20 mouse cellular contexts compared by ENCODE assay signal in genomic region chr10:125749031-125749585, GRCm38 (mm10).
DNase-seq lines count a peak whose midpoint lies in the region; ATAC-seq lines count a peak whose summit lies in the region.
"Had no signal": no experiment of that assay in that cellular context is flagged by ENCODE, and none has a peak within 500 bp of the region (broad histone marks: within the 10 kb centered on the region; RNA-seq: fewer than 3 reads in every experiment).

No protein-coding gene starts in this region.

- no peak for ATAC-seq in kidney, embryonic 14.5 days (ENCODE audit: low FRiP score, low TSS enrichment)
- ATAC-seq in megakaryocyte progenitor cell, adult 5-6 weeks (replicated peaks; ENCODE audit: poor library complexity), result peak; percentile 85
- no peak for ATAC-seq in inflammation-experienced regulatory T-cells, adult 6 months
- ATAC-seq: forebrain, embryonic 14.5 days; intestine, postnatal 0 days had no signal

- H3K4me3 ChIP-seq in embryonic facial prominence, embryonic 10.5 days, result no peak overlapping the region
- H3K4me3 ChIP-seq in kidney, embryonic 14.5 days (ENCODE audit: low read length), result no peak overlapping the region
- H3K4me3 ChIP-seq: embryonic facial prominence, embryonic 13.5 days; heart, embryonic 12.5 days; limb, embryonic 13.5 days; neural tube, embryonic 12.5 days had no signal

- no peaks in the 10 kb centered on the region for H3K9me3 ChIP-seq in embryonic facial prominence, embryonic 10.5 days
- H3K9me3 ChIP-seq in kidney, embryonic 14.5 days (ENCODE audit: control insufficient read depth, low read length), result no peaks in the 10 kb centered on the region
- H3K9me3 ChIP-seq: embryonic facial prominence, embryonic 13.5 days; heart, embryonic 12.5 days; limb, embryonic 13.5 days; neural tube, embryonic 12.5 days had no signal

- peak; percentile 9 for DNase-seq in layer of hippocampus, adult 9-11 months
- DNase-seq in layer of hippocampus, postnatal 14 days (ENCODE audit: low spot score in 2 of 2), result no peak
- DNase-seq in embryonic facial prominence, embryonic 10.5 days (ENCODE audit: low spot score), result peak; percentile 5
- DNase-seq in lung, postnatal 4 days, result no peak
- no peak for DNase-seq in testis, postnatal 14 days (ENCODE audit: low spot score)
- DNase-seq: adrenal gland, postnatal 36 days; cerebellum, adult 9-10 months; heart, postnatal 14 days; lung, postnatal 10 days; thymus, postnatal 4 days had no signal

- H3K9ac ChIP-seq in kidney, embryonic 14.5 days (ENCODE audit: low read depth, low read length), result no peak overlapping the region
- H3K9ac ChIP-seq: embryonic facial prominence, embryonic 13.5 days; heart, embryonic 12.5 days; hindbrain, embryonic 14.5 days; limb, embryonic 13.5 days; neural tube, embryonic 12.5 days had no signal

- no peak overlapping the region for H3K4me2 ChIP-seq in kidney, embryonic 14.5 days (replicated peaks; ENCODE audit: low read depth, low read length)
- H3K4me2 ChIP-seq: embryonic facial prominence, embryonic 13.5 days; heart, embryonic 12.5 days; hindbrain, embryonic 14.5 days; limb, embryonic 13.5 days; neural tube, embryonic 12.5 days had no signal

- no peaks in the 10 kb centered on the region for H3K27me3 ChIP-seq in embryonic facial prominence, embryonic 10.5 days (replicated peaks; ENCODE audit: low read depth, poor library complexity, severe bottlenecking)
- H3K27me3 ChIP-seq in kidney, embryonic 14.5 days (ENCODE audit: control insufficient read depth, insufficient read depth, low read length), result no peaks in the 10 kb centered on the region
- H3K27me3 ChIP-seq: embryonic facial prominence, embryonic 13.5 days; heart, embryonic 12.5 days; limb, embryonic 13.5 days; neural tube, embryonic 12.5 days had no signal

- H3K36me3 ChIP-seq in embryonic facial prominence, embryonic 10.5 days (replicated peaks), result no peaks in the 10 kb centered on the region
- H3K36me3 ChIP-seq in kidney, embryonic 14.5 days (ENCODE audit: control insufficient read depth, insufficient read depth, low read length), result no peaks in the 10 kb centered on the region
- H3K36me3 ChIP-seq: embryonic facial prominence, embryonic 13.5 days; heart, embryonic 12.5 days; limb, embryonic 13.5 days; neural tube, embryonic 12.5 days had no signal

- H3K4me1 ChIP-seq in embryonic facial prominence, embryonic 10.5 days, result peaks cover 19% of the 10 kb centered on the region
- H3K4me1 ChIP-seq in kidney, embryonic 14.5 days (ENCODE audit: control insufficient read depth, insufficient read depth, low read length), result no peaks in the 10 kb centered on the region
- H3K4me1 ChIP-seq: heart, embryonic 12.5 days; neural tube, embryonic 12.5 days had no signal

- WGBS in embryonic facial prominence, embryonic 10.5 days, result 76% methylated on average over 6 of the region's 6 CpGs
- 64% methylated on average over 6 of the region's 6 CpGs for WGBS in kidney, embryonic 14.5 days

- H3K27ac ChIP-seq in embryonic facial prominence, embryonic 10.5 days (replicated peaks), result no peak overlapping the region
- peak overlapping the region; percentile 42; the same call in 1 of the 2 replicates for H3K27ac ChIP-seq in kidney, embryonic 14.5 days (ENCODE audit: low read depth, low read length)
- H3K27ac ChIP-seq: embryonic facial prominence, embryonic 13.5 days; hindbrain, embryonic 14.5 days; limb, embryonic 13.5 days; neural tube, embryonic 12.5 days had no signal

Comparison
In these comparisons a context has a peak if more than half of its experiments do, and no peak if none do; other contexts are left out.
1. DNase-seq: peak in layer of hippocampus, adult 9-11 months (single experiment) and embryonic facial prominence, embryonic 10.5 days (single experiment); none in layer of hippocampus, postnatal 14 days (0 of 2), lung, postnatal 4 days (0 of 2) and testis, postnatal 14 days (single experiment).